Mouse (Mus musculus) bone marrow, adult 2 months (tissue): Measurements from ENCODE around the gene Cp.
"Not testable (repeated sequence)": the region's sequence is repeated elsewhere in the genome, so short reads cannot be mapped to it uniquely, and the experiment has no call there.

Experiments used
- CTCF ChIP-seq: fragments of 200-500 bp; IDR thresholded peaks from 2 replicates; pipeline ENCODE4 v1.5.1; 2011; ENCODE audit warnings: low read length, control low read depth; ENCODE audit not compliant: control insufficient read depth, insufficient read depth
- POLR2A ChIP-seq: fragments of 200-500 bp; IDR thresholded peaks from 2 replicates; pipeline ENCODE4 v1.6.1; 2011; ENCODE audit warnings: low read depth, mild to moderate bottlenecking, control low read depth, low read length, borderline replicate concordance; ENCODE audit not compliant: control insufficient read depth

- TF ChIP-seq CTCF, POLR2A: not testable (repeated sequence)
Observed at GRCm38 (mm10) chr3:20010905-20011304, 54.1 kb downstream of the Cp start.
